Mouse (Mus musculus): ENCODE measurements around the gene Ndrg3. TPM values are rescaled to one million over a fixed set of nuclear protein-coding genes. Genes with fewer than 3 reads are reported as not detected.

Gene Ndrg3
- total and polyA plus RNA-seq, 3 experiments = 16.6 to 27.5 (median 21.8) TPM

DNA sequence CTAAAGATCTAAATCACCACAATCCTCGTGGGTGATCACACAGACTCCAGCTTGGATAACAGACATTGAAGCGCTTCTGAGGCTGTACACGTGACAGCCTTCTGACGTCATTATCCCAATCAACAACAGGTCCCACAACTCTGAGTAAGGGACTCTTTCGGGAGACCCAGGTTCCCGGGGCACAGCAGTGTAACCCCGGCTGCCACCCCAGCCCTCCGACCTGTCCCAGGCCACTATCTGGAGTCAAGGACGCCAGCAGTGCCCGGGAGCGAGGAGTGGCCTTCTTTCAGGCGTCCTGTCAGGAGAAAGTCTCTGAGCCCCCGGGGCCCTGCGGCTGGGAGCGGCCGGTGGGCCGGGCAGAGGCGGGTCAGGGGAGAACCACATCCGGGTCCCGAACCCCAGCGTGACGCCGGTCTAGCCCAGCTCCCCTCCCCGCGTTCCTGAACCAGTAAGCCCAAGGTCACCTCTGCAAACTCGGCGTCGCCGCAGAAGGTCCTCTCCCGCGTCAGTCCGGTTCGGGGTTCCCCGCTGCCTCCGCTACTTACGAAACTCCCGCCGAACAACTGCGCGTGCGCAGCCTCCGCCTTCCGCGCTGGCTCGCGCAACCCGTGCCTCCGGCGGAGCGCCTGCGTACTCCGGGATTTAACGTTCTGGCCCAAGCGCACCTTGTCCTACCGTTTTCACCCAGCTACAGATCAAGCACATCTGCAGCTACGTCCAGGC, 14.8 kb upstream of the Ndrg3 start, which contains the start of gene Dsn1:
TSS of gene Dsn1 (minus strand) at position 644 of the 723 bp plus-strand sequence.
- no peaks in the 10 kb centered on the region for H3K9me3 ChIP-seq (replicated peaks; ENCODE audit: low read length)
- H3K4me2 ChIP-seq (ENCODE audit: insufficient read depth, low read depth, poor library complexity, severe bottlenecking) = peak within 1 kb of the TSS; percentile 71
- H3K4me1 ChIP-seq (ENCODE audit: control insufficient read depth in 1 of 2, insufficient read depth in 2 of 2) = peaks cover 5 to 38% of the 10 kb centered on the region in 2 experiments; a peak in 3 of 4 replicates
- dilution Hi-C loops (cut with MboI; ENCODE audit: extremely low pct_ligation_motif_present, extremely low pct_unique_long_range_greater_than_20kb, low sequenced_read_pairs) (no loop called here), in situ Hi-C loops (cut with MboI; ENCODE audit: low pct_ligation_motif_present, low pct_unique_long_range_greater_than_20kb, low sequenced_read_pairs) (no loop called here)
- peak within 1 kb of the TSS; percentile 84 for H3K9ac ChIP-seq (ENCODE audit: insufficient read depth, low read depth)
- H3K36me3 ChIP-seq (replicated peaks in 1 of 2; ENCODE audit: control insufficient read depth in 1 of 2, insufficient read depth in 1 of 2, low read length in 1 of 2) = peaks cover 17 to 36% of the 10 kb centered on the region in 2 experiments
- peak within 1 kb of the TSS; percentile 70 for H3K27ac ChIP-seq (ENCODE audit: insufficient read depth, low read depth)
- peak; percentile 88 for DNase-seq (ENCODE audit: extremely low read depth)
- H3K27me3 ChIP-seq (replicated peaks) = no peaks in the 10 kb centered on the region
- peak within 1 kb of the TSS; percentile 74 to 85 (median 75) for H3K4me3 ChIP-seq (replicated peaks in 1 of 3; ENCODE audit: low read depth in 2 of 3, low read length in 2 of 3, poor library complexity in 1 of 3)
- TF ChIP-seq CTCF (conservative IDR thresholded peaks at IDR 0.05 in 1 of 2, IDR thresholded peaks at IDR 0.05 in 1 of 2; ENCODE audit: low read depth in 2 of 2, low read length in 2 of 2) (no peak), UBTF (IDR thresholded peaks at IDR 0.05; ENCODE audit: low read depth, low read length) (0 out of 2 replicates have a peak, but pooled peaks have one; percentile 31), JUN (IDR thresholded peaks at IDR 0.05; ENCODE audit: insufficient read depth, low read depth, low read length) (0 out of 2 replicates have a peak, but pooled peaks have one; percentile 15), POLR2AphosphoS2 (IDR thresholded peaks at IDR 0.05; ENCODE audit: low read depth, low read length) (peak; percentile 57; the same call in 1 of the 2 replicates), NRF1 (IDR thresholded peaks at IDR 0.05; ENCODE audit: low read depth, low read length) (peak; percentile 97), ZKSCAN1 (IDR thresholded peaks at IDR 0.05; ENCODE audit: borderline replicate concordance, low read depth, low read length) (no peak), MYC (IDR thresholded peaks at IDR 0.05; ENCODE audit: low read depth, low read length) (peak; percentile 59; the same call in 1 of the 2 replicates), BHLHE40 (IDR thresholded peaks at IDR 0.05; ENCODE audit: low read depth, low read length) (peak; percentile 89), ZNF384 (IDR thresholded peaks at IDR 0.05; ENCODE audit: low read depth, low read length) (no peak), RCOR1 (conservative IDR thresholded peaks at IDR 0.05; ENCODE audit: low read depth, low read length) (0 out of 2 replicates have a peak, but pooled peaks have one; percentile 17), ETS1 (conservative IDR thresholded peaks at IDR 0.05; ENCODE audit: low read depth, low read length) (no peak), PAX5 (IDR thresholded peaks at IDR 0.05; ENCODE audit: low read length) (no peak), KAT2A (IDR thresholded peaks at IDR 0.05; ENCODE audit: insufficient replicate concordance, low read length) (peak; percentile 50; the same call in 1 of the 2 replicates), MAZ (IDR thresholded peaks at IDR 0.05; ENCODE audit: low read depth, low read length) (0 out of 2 replicates have a peak, but pooled peaks have one; percentile 26), TCF12 (IDR thresholded peaks at IDR 0.05; ENCODE audit: low read depth, low read length) (peak; percentile 61), E2F4 (IDR thresholded peaks at IDR 0.05; ENCODE audit: insufficient replicate concordance, low read depth, low read length) (peak; percentile 34; the same call in 1 of the 2 replicates), USF1 (IDR thresholded peaks at IDR 0.05; ENCODE audit: low read depth, low read length) (peak; percentile 68), ELF1 (IDR thresholded peaks at IDR 0.05; ENCODE audit: low read depth, low read length) (peak; percentile 85), TBP (conservative IDR thresholded peaks at IDR 0.05; ENCODE audit: low read depth, low read length) (peak; percentile 70; the same call in 1 of the 2 replicates), CHD2 (IDR thresholded peaks at IDR 0.05; ENCODE audit: low read length) (no peak), POLR2A (IDR thresholded peaks at IDR 0.05; ENCODE audit: low read depth, low read length) (peak; percentile 85), SMC3 (IDR thresholded peaks at IDR 0.05; ENCODE audit: low read depth, low read length) (no peak), EP300 (IDR thresholded peaks at IDR 0.05; ENCODE audit: low read length) (peak; percentile 24; the same call in 1 of the 2 replicates), MAX (IDR thresholded peaks at IDR 0.05; ENCODE audit: low read length) (peak; percentile 86), MXI1 (IDR thresholded peaks at IDR 0.05; ENCODE audit: low read depth, low read length) (peak; percentile 91), ZMIZ1 (IDR thresholded peaks at IDR 0.05; ENCODE audit: low read depth, low read length) (peak; percentile 39; the same call in 1 of the 2 replicates), IRF4 (IDR thresholded peaks at IDR 0.05; ENCODE audit: low read depth, low read length) (no peak; the same call in 1 of the 2 replicates), MEF2A (IDR thresholded peaks at IDR 0.05; ENCODE audit: borderline replicate concordance, low read depth, low read length) (peak; percentile 37; the same call in 1 of the 2 replicates), SIN3A (IDR thresholded peaks at IDR 0.05; ENCODE audit: low read length) (peak; percentile 89; the same call in 1 of the 2 replicates), JUND (conservative IDR thresholded peaks at IDR 0.05; ENCODE audit: low read depth, low read length) (peak; percentile 37; the same call in 1 of the 2 replicates), NELFE (IDR thresholded peaks at IDR 0.05; ENCODE audit: low read depth, low read length) (peak; percentile 89), HCFC1 (IDR thresholded peaks at IDR 0.05; ENCODE audit: low read depth, low read length) (peak; percentile 53; the same call in 1 of the 2 replicates), CHD1 (IDR thresholded peaks at IDR 0.05; ENCODE audit: low read depth, low read length) (no peak), RAD21 (IDR thresholded peaks at IDR 0.05; ENCODE audit: low read depth, low read length) (no peak), USF2 (conservative IDR thresholded peaks at IDR 0.05; ENCODE audit: low read depth, low read length) (peak; percentile 70), ZC3H11A (IDR thresholded peaks at IDR 0.05; ENCODE audit: low read depth, low read length) (no peak), MAFK (IDR thresholded peaks at IDR 0.05; ENCODE audit: insufficient replicate concordance, low read length) (no peak), GABPA (IDR thresholded peaks at IDR 0.05; ENCODE audit: insufficient replicate concordance, low read depth, low read length) (no peak)
- H3K79me2 ChIP-seq (replicated peaks; ENCODE audit: control insufficient read depth, extremely low read depth, insufficient read depth, poor library complexity, severe bottlenecking) = no peaks in the 10 kb centered on the region
